Mouse (Mus musculus) kidney, adult 2 months (tissue): ENCODE measurements around the gene Rom1. TPM values are rescaled to one million over a fixed set of nuclear protein-coding genes. Genes with fewer than 3 reads are reported as not detected.

Experiments used
- DNase-seq: peaks from one replicate; pipeline ENCODE4 v3.0.0; 2021
- H3K27ac ChIP-seq: fragments of 200-500 bp; 2 replicates; pipeline ENCODE4 v1.5.1; 2012; ENCODE audit warnings: low read depth, low read length, control low read depth, inconsistent platforms; ENCODE audit not compliant: insufficient read depth
- H3K27me3 ChIP-seq: fragments of 200-500 bp; replicated peaks from 2 replicates; pipeline ENCODE4 v1.6.1; 2012; ENCODE audit warnings: mild to moderate bottlenecking, moderate library complexity, low read length, inconsistent platforms; ENCODE audit not compliant: control insufficient read depth, insufficient read depth
- H3K36me3 ChIP-seq: fragments of 200-500 bp; 2 replicates; pipeline ENCODE4 v1.6.1; 2012; ENCODE audit warnings: mild to moderate bottlenecking, moderate library complexity, low read length, inconsistent platforms; ENCODE audit not compliant: control insufficient read depth, insufficient read depth
- H3K4me1 ChIP-seq: fragments of 200-500 bp; 2 replicates; pipeline ENCODE4 v1.6.1; 2011; ENCODE audit warnings: low read length; ENCODE audit not compliant: control insufficient read depth, insufficient read depth
- H3K4me3 ChIP-seq: fragments of 200-500 bp; 2 replicates; pipeline ENCODE4 v1.5.1; 2011; ENCODE audit warnings: mild to moderate bottlenecking, low read depth, low read length, control low read depth; ENCODE audit not compliant: insufficient read depth
- CTCF ChIP-seq: fragments of 200-500 bp; conservative IDR thresholded peaks from 2 replicates; pipeline ENCODE4 v1.5.1; 2011; ENCODE audit warnings: low read depth, mild to moderate bottlenecking, control low read depth, low read length, moderate library complexity, mixed read lengths; ENCODE audit not compliant: insufficient read depth, insufficient read length
- POLR2A ChIP-seq: fragments of 200-500 bp; IDR thresholded peaks from one replicate; pipeline ENCODE4 v1.6.1; 2011; ENCODE audit warnings: low read depth, low read length, control low read depth
- WGBS: fragments of 180-500 bp; shearing (Covaris S2); methylation state at CpG from one replicate; pipeline ENCODE4 v1.1.7; 2018; 5-methylcytosine and 5-hydroxymethylcytosine counted together
- polyA plus RNA-seq: library from polyadenylated mRNA; depleted of rRNA; stranded (reverse); fragments of >200 nt; gene quantifications from 2 replicates; pipeline ENCODE4 v1.2.3, GENCODE M21; 2012; rRNA removed

Rom1 gene
- polyA plus RNA-seq, 1 experiment = 12.0 TPM

- Histone ChIP-seq H3K4me3 (peak overlapping the region; percentile 75), H3K27me3 (no peaks in the 10 kb centered on the region), H3K36me3 (peaks cover 3% of the 10 kb centered on the region; the same call in 1 of the 2 replicates), H3K27ac (peak overlapping the region; percentile 47), H3K4me1 (peaks cover 4% of the 10 kb centered on the region; the same call in 1 of the 2 replicates)
- no peak for TF ChIP-seq CTCF
- no peak for TF ChIP-seq POLR2A
- no peak for DNase-seq
- 27% methylated on average over 19 of the region's 19 CpGs for WGBS
Observed at GRCm38 (mm10) chr19:8887585-8888463, 41.3 kb downstream of the Rom1 start.

DNA sequence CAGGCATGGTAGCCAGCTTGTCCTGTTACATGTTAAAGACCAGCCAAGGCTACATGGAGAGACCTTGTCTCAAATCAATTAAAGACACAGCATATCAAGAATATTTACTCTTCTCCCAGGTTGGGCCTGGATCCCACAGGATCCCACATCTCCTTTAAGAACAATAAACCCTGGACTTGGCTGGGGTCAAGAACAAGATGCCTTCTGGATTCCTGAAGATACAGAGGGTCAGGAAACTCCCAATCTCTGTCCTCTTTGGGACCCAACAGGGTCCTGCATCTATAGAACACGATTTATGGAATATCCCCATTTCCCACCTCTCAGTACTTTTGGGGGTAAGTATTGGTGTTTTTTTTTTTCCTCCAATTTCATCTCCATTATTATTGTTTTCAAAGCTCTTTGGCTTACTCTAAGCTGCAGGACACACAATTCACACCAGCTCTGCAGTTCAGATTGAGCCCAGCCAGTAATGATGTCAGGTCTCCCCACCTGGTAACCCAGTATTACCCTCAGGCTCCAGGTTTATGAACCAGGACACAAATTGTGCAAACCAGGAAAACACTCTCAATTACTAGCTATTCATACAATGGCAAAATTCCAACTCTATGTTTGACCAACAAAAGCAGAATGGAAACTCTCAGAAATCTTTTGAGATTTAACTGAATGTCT is 42.1 kb downstream of the Rom1 start:
- H3K27ac ChIP-seq = no peak overlapping the region
- H3K36me3 ChIP-seq = peaks cover 3% of the 10 kb centered on the region; the same call in 1 of the 2 replicates
- no peak for DNase-seq
- H3K4me3 ChIP-seq = no peak overlapping the region
- TF ChIP-seq POLR2A = no peak
- no peak for TF ChIP-seq CTCF
- WGBS = 52% methylated on average over 1 of the region's 1 CpGs
- no peaks in the 10 kb centered on the region for H3K27me3 ChIP-seq
- H3K4me1 ChIP-seq = peaks cover 4% of the 10 kb centered on the region; the same call in 1 of the 2 replicates

- WGBS = 80% methylated on average over 3 of the region's 3 CpGs
- Histone ChIP-seq H3K27ac (no peak within 1 kb of the TSS), H3K36me3 (no peaks in the 10 kb centered on the region), H3K27me3 (no peaks in the 10 kb centered on the region), H3K4me1 (peaks cover 4% of the 10 kb centered on the region), H3K4me3 (no peak within 1 kb of the TSS)
- no peak for DNase-seq
- no peak for TF ChIP-seq POLR2A
- TF ChIP-seq CTCF = no peak
Observed at GRCm38 (mm10) chr19:8883616-8884015, 45.5 kb downstream of the Rom1 start, which contains the start of the genes Lbhd1 and Gm49403. Gene Lbhd1, plus strand, starts transcription at chr19:8883732. Gene Gm49403, plus strand, starts transcription at chr19:8883930.

- no peaks in the 10 kb centered on the region for H3K27me3 ChIP-seq
- no peak for DNase-seq
- TF ChIP-seq CTCF (no peak), POLR2A (no peak)
- H3K27ac ChIP-seq = no peak overlapping the region
- no peaks in the 10 kb centered on the region; the same call in 1 of the 2 replicates for H3K4me1 ChIP-seq
- 14% methylated on average over 3 of the region's 3 CpGs for whole genome bisulfite sequencing
- peak overlapping the region; percentile 97 for H3K4me3 ChIP-seq
- no peaks in the 10 kb centered on the region for H3K36me3 ChIP-seq
Observed at GRCm38 (mm10) chr19:8881034-8881392, 48.1 kb downstream of the Rom1 start.

- peak within 1 kb of the TSS; percentile 97 for H3K4me3 ChIP-seq
- H3K27me3 ChIP-seq = no peaks in the 10 kb centered on the region
- no peaks in the 10 kb centered on the region; the same call in 1 of the 2 replicates for H3K36me3 ChIP-seq
- peak within 1 kb of the TSS; percentile 80 for H3K27ac ChIP-seq
- H3K4me1 ChIP-seq = no peaks in the 10 kb centered on the region; the same call in 1 of the 2 replicates
- TF ChIP-seq CTCF (no peak), POLR2A (peak; percentile 27)
- WGBS = under 1% methylated on average over 42 of the region's 42 CpGs
- DNase-seq = peak; percentile 95
Observed at GRCm38 (mm10) chr19:8880311-8881033, 48.7 kb downstream of the Rom1 start, which contains the start of gene Uqcc3. Gene Uqcc3, minus strand, starts transcription at chr19:8880923.

Other genes with a start within 250 kb of the Rom1 start
- gene Slc3a2, start 206.0 kb downstream of the Rom1 start, polyA plus RNA-seq = 560 and 573 TPM in 2 replicates
- gene Wdr74, start 193.5 kb downstream of the Rom1 start, polyA plus RNA-seq = 28.2 and 29.3 TPM in 2 replicates
- 0.39 TPM in 1 of 2 replicates, not detected in the other for gene 1700092M07Rik, start 188.6 kb downstream of the Rom1 start, polyA plus RNA-seq
- 51.4 and 59.4 TPM in 2 replicates for gene Stx5a, start 187.9 kb downstream of the Rom1 start, polyA plus RNA-seq
- gene Nxf1, start 172.3 kb downstream of the Rom1 start, polyA plus RNA-seq = 84.0 and 89.7 TPM in 2 replicates
- 238 and 291 TPM in 2 replicates for gene Tmem223, start 158.4 kb downstream of the Rom1 start, polyA plus RNA-seq
- 105 and 110 TPM in 2 replicates for gene Tmem179b, start 154.9 kb downstream of the Rom1 start, polyA plus RNA-seq
- 10.4 and 12.1 TPM in 2 replicates for gene Taf6l, start 142.9 kb downstream of the Rom1 start, polyA plus RNA-seq
- gene Polr2g, start 130.8 kb downstream of the Rom1 start, polyA plus RNA-seq = 60.7 and 72.9 TPM in 2 replicates
- gene Zbtb3, start 126.8 kb downstream of the Rom1 start, polyA plus RNA-seq = 1.4 and 1.6 TPM in 2 replicates
- 15.4 and 18.7 TPM in 2 replicates for gene Ttc9c, start 110.0 kb downstream of the Rom1 start, polyA plus RNA-seq
- 19.3 and 25.5 TPM in 2 replicates for gene Hnrnpul2, start 109.3 kb downstream of the Rom1 start, polyA plus RNA-seq
- gene AC129217.1, start 99.6 kb downstream of the Rom1 start, polyA plus RNA-seq = 3.5 TPM in 1 of 2 replicates, not detected in the other
- 204 and 214 TPM in 2 replicates for gene Bscl2, start 91.9 kb downstream of the Rom1 start, polyA plus RNA-seq
- gene Gng3, start 90.2 kb downstream of the Rom1 start, polyA plus RNA-seq = 0.29 and 0.83 TPM in 2 replicates
- 0.87 and 1.5 TPM in 2 replicates for gene Lrrn4cl, start 78.6 kb downstream of the Rom1 start, polyA plus RNA-seq
- gene Ubxn1, start 57.9 kb downstream of the Rom1 start, polyA plus RNA-seq = 121 and 133 TPM in 2 replicates
- 49.4 and 74.7 TPM in 2 replicates for gene Uqcc3, start 48.4 kb downstream of the Rom1 start, polyA plus RNA-seq
- gene Lbhd1, start 45.6 kb downstream of the Rom1 start, polyA plus RNA-seq = 1.6 and 2.2 TPM in 2 replicates
- not detected in 2 replicates for gene Gm49403, start 45.4 kb downstream of the Rom1 start, polyA plus RNA-seq
- gene 1810009A15Rik, start 40.5 kb downstream of the Rom1 start, polyA plus RNA-seq = 21.7 and 23.9 TPM in 2 replicates
- not detected in 2 replicates for gene Gm49416, start 40.4 kb downstream of the Rom1 start, polyA plus RNA-seq
- 16.7 and 18.9 TPM in 2 replicates for gene Ints5, start 36.4 kb downstream of the Rom1 start, polyA plus RNA-seq
- gene Ganab, start 31.3 kb downstream of the Rom1 start, polyA plus RNA-seq = 130 and 136 TPM in 2 replicates
- 105 and 125 TPM in 2 replicates for gene B3gat3, start 9.0 kb downstream of the Rom1 start, polyA plus RNA-seq
- 35.1 and 35.7 TPM in 2 replicates for gene Eml3, start 196 bp upstream of the Rom1 start, polyA plus RNA-seq
- 16.9 and 19.8 TPM in 2 replicates for gene Mta2, start 12.5 kb upstream of the Rom1 start, polyA plus RNA-seq
- 14.1 and 14.3 TPM in 2 replicates for gene Tut1, start 24.5 kb upstream of the Rom1 start, polyA plus RNA-seq
- 203 and 236 TPM in 2 replicates for gene Eef1g, start 37.7 kb upstream of the Rom1 start, polyA plus RNA-seq
- gene Ahnak, start 59.9 kb upstream of the Rom1 start, polyA plus RNA-seq = 11.9 TPM in 2 replicates
- gene Scgb1a1, start 158.6 kb upstream of the Rom1 start, polyA plus RNA-seq = 0.22 TPM in 1 of 2 replicates, not detected in the other
- 1.9 and 3.5 TPM in 2 replicates for gene Asrgl1, start 206.3 kb upstream of the Rom1 start, polyA plus RNA-seq